In the genomic region with DNA sequence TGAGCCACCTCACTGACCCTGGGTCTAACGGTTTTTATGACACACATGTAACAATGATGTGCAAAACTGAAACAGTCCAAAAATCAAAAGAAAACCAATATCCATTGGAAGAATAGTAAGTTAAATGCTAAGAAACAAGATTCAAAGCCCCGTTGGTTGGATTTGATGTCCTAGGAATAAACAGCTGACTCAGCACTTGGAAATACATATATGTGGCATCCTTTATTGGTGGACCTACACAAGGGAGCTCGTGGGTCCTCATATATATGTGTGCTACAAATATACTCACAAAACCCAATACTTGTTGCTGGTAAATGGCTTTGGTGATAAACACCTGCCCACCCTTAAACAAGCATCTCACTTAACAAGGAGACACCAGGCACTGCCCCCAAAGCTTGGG, we compare ENCODE assay signal across 16 mouse cellular contexts.
"Had no signal": no experiment of that assay in that cellular context is flagged by ENCODE, and none has a peak within 500 bp of the region (broad histone marks: within the 10 kb centered on the region; RNA-seq: fewer than 3 reads in every experiment).

No protein-coding gene starts in this region.

- H3K9me3 ChIP-seq: neural tube, embryonic 12.5 days; neural tube, embryonic 13.5 days; neural tube, embryonic 15.5 days; stomach, embryonic 15.5 days had no signal

- H3K36me3 ChIP-seq: neural tube, embryonic 12.5 days; neural tube, embryonic 13.5 days; neural tube, embryonic 15.5 days; stomach, embryonic 15.5 days had no signal

- H3K4me3 ChIP-seq: neural tube, embryonic 12.5 days; neural tube, embryonic 13.5 days; neural tube, embryonic 15.5 days; stomach, embryonic 15.5 days had no signal

- DNase-seq: right cerebral cortex, adult 18-20 months; right cerebral cortex, postnatal 14 days; right cerebral cortex, postnatal 25 days; right cerebral cortex, postnatal 4 days; spleen, adult 18-20 months; thymus, adult 18-20 months; thymus, adult 2 months; thymus, postnatal 14 days; thymus, postnatal 25 days; thymus, postnatal 36 days; thymus, postnatal 4 days had no signal

- H3K27me3 ChIP-seq: neural tube, embryonic 12.5 days; neural tube, embryonic 13.5 days; neural tube, embryonic 15.5 days; stomach, embryonic 15.5 days had no signal

- H3K9ac ChIP-seq: neural tube, embryonic 12.5 days; neural tube, embryonic 13.5 days; neural tube, embryonic 15.5 days; stomach, embryonic 15.5 days had no signal

- H3K27ac ChIP-seq: neural tube, embryonic 12.5 days; neural tube, embryonic 13.5 days; neural tube, embryonic 15.5 days; stomach, embryonic 15.5 days; stomach, postnatal 0 days had no signal

- H3K4me2 ChIP-seq: neural tube, embryonic 12.5 days; neural tube, embryonic 13.5 days; neural tube, embryonic 15.5 days; stomach, embryonic 15.5 days had no signal
